Mouse (Mus musculus) bone marrow macrophage, adult 2 months (primary cell): ENCODE measurements around the gene Agxt2. TPM values are rescaled to one million over a fixed set of nuclear protein-coding genes. Genes with fewer than 3 reads are reported as not detected.

Experiments
- H3K27ac ChIP-seq: 2 replicates; pipeline ENCODE4 v1.5.1; 2012; ENCODE audit warnings: low read depth, low read length; ENCODE audit not compliant: insufficient read depth
- H3K4me1 ChIP-seq: 2 replicates; pipeline ENCODE4 v1.6.1; 2012; ENCODE audit warnings: low read length; ENCODE audit not compliant: control insufficient read depth, insufficient read depth
- H3K4me3 ChIP-seq: 2 replicates; pipeline ENCODE4 v1.5.1; 2012; ENCODE audit warnings: mild to moderate bottlenecking, low read length, moderate library complexity; ENCODE audit not compliant: insufficient read depth
- CTCF ChIP-seq: IDR thresholded peaks from 2 replicates; pipeline ENCODE4 v1.5.1; 2012; ENCODE audit warnings: low read depth, mild to moderate bottlenecking, low read length, moderate library complexity
- POLR2A ChIP-seq: IDR thresholded peaks from 2 replicates; pipeline ENCODE4 v1.6.1; 2012; ENCODE audit warnings: mild to moderate bottlenecking, low read depth, low read length, borderline replicate concordance
- polyA plus RNA-seq: library from polyadenylated mRNA; stranded (reverse); fragments of >200 nt; gene quantifications from 2 replicates; pipeline ENCODE4 v1.2.4, GENCODE M21; 2012; ENCODE audit not compliant: missing spikeins, insufficient read depth, insufficient read length

Agxt2 gene
- not detected in 2 replicates for polyA plus RNA-seq

GRCm38 (mm10) chr15:10358039-10358948 is at the start of gene Agxt2:
TSS of gene Agxt2 (plus strand) at chr15:10358532.
- no peak within 1 kb of the TSS for H3K27ac ChIP-seq
- TF ChIP-seq CTCF (no peak), POLR2A (no peak)
- H3K4me1 ChIP-seq: no peaks in the 10 kb centered on the region
- H3K4me3 ChIP-seq: no peak within 1 kb of the TSS

GRCm38 (mm10) chr15:10311826-10312225 is 46.5 kb upstream of the Agxt2 start:
- TF ChIP-seq CTCF: no peak
- no peak for TF ChIP-seq POLR2A
- Histone ChIP-seq H3K27ac (no peak overlapping the region), H3K4me3 (no peak overlapping the region), H3K4me1 (no peaks in the 10 kb centered on the region)

- no peak overlapping the region for H3K27ac ChIP-seq
- TF ChIP-seq POLR2A (no peak), CTCF (no peak)
- H3K4me3 ChIP-seq: no peak overlapping the region
- H3K4me1 ChIP-seq: no peaks in the 10 kb centered on the region
These were observed 44.5 kb upstream of the Agxt2 start for GRCm38 (mm10) chr15:10313522-10314455.

- H3K27ac ChIP-seq: no peak within 1 kb of the TSS
- H3K4me1 ChIP-seq: no peaks in the 10 kb centered on the region
- H3K4me3 ChIP-seq: no peak within 1 kb of the TSS
- TF ChIP-seq POLR2A (no peak), CTCF (no peak)
These were observed 33.3 kb upstream of the Agxt2 start, which contains the start of gene Gm21973 for GRCm38 (mm10) chr15:10325080-10325479. TSS of gene Gm21973 (plus strand) at chr15:10325380.

GRCm38 (mm10) chr15:10330626-10331025 is 27.7 kb upstream of the Agxt2 start:
- Histone ChIP-seq H3K4me3 (no peak overlapping the region), H3K27ac (no peak overlapping the region), H3K4me1 (no peaks in the 10 kb centered on the region)
- no peak for TF ChIP-seq POLR2A
- TF ChIP-seq CTCF: no peak

GRCm38 (mm10) chr15:10332566-10332965 is 25.8 kb upstream of the Agxt2 start:
- H3K4me3 ChIP-seq: no peak overlapping the region

GRCm38 (mm10) chr15:10338606-10339005 is 19.7 kb upstream of the Agxt2 start:
- Histone ChIP-seq H3K27ac (no peak overlapping the region), H3K4me1 (no peaks in the 10 kb centered on the region), H3K4me3 (no peak overlapping the region)
- TF ChIP-seq POLR2A (no peak), CTCF (no peak)

More at GRCm38 (mm10) chr15:10332566-10332965, 25.8 kb upstream of the Agxt2 start:
- no peaks in the 10 kb centered on the region for H3K4me1 ChIP-seq
- H3K27ac ChIP-seq: no peak overlapping the region
- TF ChIP-seq CTCF: no peak
- TF ChIP-seq POLR2A: no peak

- no peak overlapping the region for H3K4me3 ChIP-seq
- no peaks in the 10 kb centered on the region for H3K4me1 ChIP-seq
- H3K27ac ChIP-seq: no peak overlapping the region
- TF ChIP-seq POLR2A (no peak), CTCF (no peak)
These were observed 11.3 kb upstream of the Agxt2 start for GRCm38 (mm10) chr15:10347044-10347443.

GRCm38 (mm10) chr15:10366331-10366730 is 8.0 kb downstream of the Agxt2 start:
- Histone ChIP-seq H3K4me1 (no peaks in the 10 kb centered on the region), H3K27ac (no peak overlapping the region), H3K4me3 (no peak overlapping the region)
- no peak for TF ChIP-seq POLR2A
- no peak for TF ChIP-seq CTCF
